Mouse (Mus musculus): Measurements from ENCODE around the gene Heatr6.

The Heatr6 gene

DNA sequence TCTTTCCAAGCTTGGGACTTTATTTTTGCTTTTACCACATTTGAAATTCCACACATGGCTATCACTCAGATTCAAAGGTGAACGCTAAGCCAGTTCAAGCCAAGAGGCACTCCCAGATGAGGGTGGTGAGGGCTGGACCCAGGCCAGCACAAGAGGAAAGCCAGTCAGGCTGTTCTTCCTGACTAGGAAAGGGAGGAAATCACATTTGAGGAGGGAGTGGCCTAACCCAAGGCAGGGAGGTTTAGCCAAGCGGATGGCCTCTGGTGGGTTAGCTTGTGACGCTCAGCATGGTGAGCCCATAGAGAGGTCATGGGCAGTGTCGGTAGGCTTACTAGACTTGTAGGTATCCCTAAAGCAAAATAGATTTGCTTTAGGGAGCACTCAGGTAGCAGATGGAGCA is 33.3 kb downstream of the Heatr6 start:
- Histone ChIP-seq H3K4me1 (replicated peaks; ENCODE audit: low read depth, low read length) (peaks cover 44% of the 10 kb centered on the region), H3K9me3 (ENCODE audit: low read length) (no peaks in the 10 kb centered on the region), H3K27me3 (ENCODE audit: insufficient read depth, low read length) (peaks cover 10% of the 10 kb centered on the region), H3K36me3 (ENCODE audit: insufficient read depth, low read length) (peaks cover 20% of the 10 kb centered on the region), H3K4me3 (replicated peaks; ENCODE audit: low read length) (0 out of 2 replicates have a peak overlapping the region, but pooled peaks have one; percentile 2)
- TF ChIP-seq NANOG (IDR thresholded peaks at IDR 0.05; ENCODE audit: borderline replicate concordance, low read length): no peak
- no peak for TF ChIP-seq CTCF (conservative IDR thresholded peaks at IDR 0.05; ENCODE audit: low read length)
- no peak for TF ChIP-seq POU5F1 (IDR thresholded peaks at IDR 0.05; ENCODE audit: borderline replicate concordance, low read length)

DNA sequence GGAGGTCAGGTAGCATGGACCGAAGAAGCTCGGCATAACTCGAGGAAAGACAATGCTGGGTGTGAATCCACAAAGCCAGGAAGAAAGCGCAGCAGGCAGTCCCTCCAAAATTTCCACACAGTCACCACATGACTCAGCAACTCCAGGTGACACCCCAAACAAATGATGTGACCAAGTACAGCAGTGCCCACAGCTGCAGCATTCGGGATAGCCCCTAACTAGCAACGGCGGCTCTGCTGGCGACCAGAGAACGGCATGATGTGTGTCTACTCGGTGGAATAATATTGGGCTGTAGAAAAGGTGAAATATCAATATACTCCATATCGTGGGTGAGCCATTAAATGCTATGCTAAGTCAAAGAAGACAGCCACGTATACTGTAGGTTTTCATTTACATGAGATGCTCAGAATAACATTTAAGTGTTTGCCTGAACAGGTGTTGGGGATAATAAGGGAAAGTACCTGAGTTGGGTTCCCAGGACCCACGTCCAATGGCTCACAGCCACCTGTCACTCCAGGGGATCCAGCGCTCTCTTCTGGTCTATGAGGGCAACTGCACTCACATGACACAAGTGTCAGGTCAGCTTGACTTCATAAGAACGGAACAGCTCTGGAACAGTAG is 34.0 kb downstream of the Heatr6 start:
- peaks cover 44% of the 10 kb centered on the region for H3K4me1 ChIP-seq (replicated peaks; ENCODE audit: low read depth, low read length)
- peaks cover 10% of the 10 kb centered on the region for H3K27me3 ChIP-seq (ENCODE audit: insufficient read depth, low read length)
- H3K4me3 ChIP-seq (replicated peaks; ENCODE audit: low read length): 0 out of 2 replicates have a peak overlapping the region, but pooled peaks have one; percentile 2
- peaks cover 14% of the 10 kb centered on the region for H3K36me3 ChIP-seq (ENCODE audit: insufficient read depth, low read length)
- TF ChIP-seq CTCF (conservative IDR thresholded peaks at IDR 0.05; ENCODE audit: low read length): peak; percentile 59
- TF ChIP-seq NANOG (IDR thresholded peaks at IDR 0.05; ENCODE audit: borderline replicate concordance, low read length): no peak
- no peak for TF ChIP-seq POU5F1 (IDR thresholded peaks at IDR 0.05; ENCODE audit: borderline replicate concordance, low read length)
- H3K9me3 ChIP-seq (ENCODE audit: low read length): no peaks in the 10 kb centered on the region; the same call in 1 of the 2 replicates

DNA sequence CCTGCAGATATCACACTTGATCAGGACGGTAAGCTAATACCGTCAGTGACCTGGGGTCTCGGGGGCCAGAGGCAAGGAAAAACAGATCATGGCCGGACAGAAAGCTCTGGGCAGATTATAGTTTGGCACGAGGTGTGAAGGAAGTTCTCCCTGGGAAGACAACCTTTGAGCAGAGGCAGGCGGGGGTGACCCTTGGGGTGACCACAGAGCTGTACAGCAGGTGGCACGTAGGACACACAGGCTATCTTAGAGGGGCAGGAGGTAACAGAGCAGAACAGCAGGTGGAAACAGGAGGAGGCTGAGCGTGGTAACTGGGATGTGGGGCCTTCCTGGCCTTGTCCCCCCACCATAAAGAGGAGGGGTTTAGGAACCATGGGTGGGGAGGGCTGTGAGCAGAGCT is 34.8 kb downstream of the Heatr6 start:
- H3K9me3 ChIP-seq (ENCODE audit: low read length): no peaks in the 10 kb centered on the region; the same call in 1 of the 2 replicates
- no peak overlapping the region for H3K4me3 ChIP-seq (replicated peaks; ENCODE audit: low read length)
- H3K4me1 ChIP-seq (replicated peaks; ENCODE audit: low read depth, low read length): peaks cover 42% of the 10 kb centered on the region
- H3K27me3 ChIP-seq (ENCODE audit: insufficient read depth, low read length): peaks cover 10% of the 10 kb centered on the region
- TF ChIP-seq CTCF (conservative IDR thresholded peaks at IDR 0.05; ENCODE audit: low read length): no peak
- no peak for TF ChIP-seq NANOG (IDR thresholded peaks at IDR 0.05; ENCODE audit: borderline replicate concordance, low read length)
- no peak for TF ChIP-seq POU5F1 (IDR thresholded peaks at IDR 0.05; ENCODE audit: borderline replicate concordance, low read length)
- peaks cover 6% of the 10 kb centered on the region for H3K36me3 ChIP-seq (ENCODE audit: insufficient read depth, low read length)

DNA sequence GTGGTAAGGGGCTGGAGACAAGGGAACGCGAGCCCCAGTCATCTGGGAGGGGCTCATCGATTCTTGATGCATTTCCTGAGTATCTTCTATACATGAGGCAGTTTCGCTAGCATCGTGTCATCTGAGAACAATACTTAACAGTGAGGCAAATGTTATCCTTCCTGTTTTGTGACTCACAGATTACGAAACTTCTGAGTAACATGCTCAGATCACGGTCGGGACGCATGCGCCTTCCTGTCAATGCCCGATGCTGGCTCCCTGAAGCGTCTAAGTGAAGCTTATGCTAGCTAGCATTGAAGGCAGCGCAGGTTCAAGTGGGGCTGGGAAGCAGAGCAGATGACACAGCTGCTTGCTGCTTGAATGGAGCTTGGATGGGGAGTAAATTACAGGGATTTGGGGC is 35.8 kb downstream of the Heatr6 start:
- Histone ChIP-seq H3K27me3 (ENCODE audit: insufficient read depth, low read length) (peaks cover 12% of the 10 kb centered on the region), H3K4me3 (replicated peaks; ENCODE audit: low read length) (no peak overlapping the region), H3K4me1 (replicated peaks; ENCODE audit: low read depth, low read length) (peaks cover 37% of the 10 kb centered on the region), H3K36me3 (ENCODE audit: insufficient read depth, low read length) (no peaks in the 10 kb centered on the region), H3K9me3 (ENCODE audit: low read length) (no peaks in the 10 kb centered on the region; the same call in 1 of the 2 replicates)
- no peak for TF ChIP-seq POU5F1 (IDR thresholded peaks at IDR 0.05; ENCODE audit: borderline replicate concordance, low read length)
- no peak for TF ChIP-seq CTCF (conservative IDR thresholded peaks at IDR 0.05; ENCODE audit: low read length)
- TF ChIP-seq NANOG (IDR thresholded peaks at IDR 0.05; ENCODE audit: borderline replicate concordance, low read length): no peak

DNA sequence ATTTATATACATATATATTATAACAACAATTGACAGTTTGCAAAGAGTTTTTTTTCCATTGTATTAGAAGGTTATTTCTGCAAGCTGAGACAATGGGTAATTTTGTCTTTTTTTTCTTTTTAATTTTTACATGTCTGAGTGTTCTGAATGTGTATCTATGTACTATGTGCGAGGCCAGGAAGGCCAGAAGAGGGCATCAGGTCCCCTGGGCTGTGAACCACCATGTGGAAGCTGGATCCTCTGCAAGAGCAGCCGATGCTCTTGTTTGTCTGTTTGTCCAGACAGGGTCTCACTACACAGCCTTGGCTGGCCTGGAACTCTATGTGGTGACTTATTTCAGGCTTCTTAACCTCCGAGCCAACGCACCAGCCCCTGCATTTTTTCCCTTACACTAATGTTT is 37.6 kb downstream of the Heatr6 start:
- no peak overlapping the region for H3K4me3 ChIP-seq (replicated peaks; ENCODE audit: low read length)
- TF ChIP-seq POU5F1 (IDR thresholded peaks at IDR 0.05; ENCODE audit: borderline replicate concordance, low read length): no peak
- no peak for TF ChIP-seq NANOG (IDR thresholded peaks at IDR 0.05; ENCODE audit: borderline replicate concordance, low read length)
- no peak for TF ChIP-seq CTCF (conservative IDR thresholded peaks at IDR 0.05; ENCODE audit: low read length)
- H3K27me3 ChIP-seq (ENCODE audit: insufficient read depth, low read length): peaks cover 18% of the 10 kb centered on the region
- H3K4me1 ChIP-seq (replicated peaks; ENCODE audit: low read depth, low read length): peaks cover 30% of the 10 kb centered on the region
- no peaks in the 10 kb centered on the region for H3K36me3 ChIP-seq (ENCODE audit: insufficient read depth, low read length)
- no peaks in the 10 kb centered on the region; the same call in 1 of the 2 replicates for H3K9me3 ChIP-seq (ENCODE audit: low read length)

DNA sequence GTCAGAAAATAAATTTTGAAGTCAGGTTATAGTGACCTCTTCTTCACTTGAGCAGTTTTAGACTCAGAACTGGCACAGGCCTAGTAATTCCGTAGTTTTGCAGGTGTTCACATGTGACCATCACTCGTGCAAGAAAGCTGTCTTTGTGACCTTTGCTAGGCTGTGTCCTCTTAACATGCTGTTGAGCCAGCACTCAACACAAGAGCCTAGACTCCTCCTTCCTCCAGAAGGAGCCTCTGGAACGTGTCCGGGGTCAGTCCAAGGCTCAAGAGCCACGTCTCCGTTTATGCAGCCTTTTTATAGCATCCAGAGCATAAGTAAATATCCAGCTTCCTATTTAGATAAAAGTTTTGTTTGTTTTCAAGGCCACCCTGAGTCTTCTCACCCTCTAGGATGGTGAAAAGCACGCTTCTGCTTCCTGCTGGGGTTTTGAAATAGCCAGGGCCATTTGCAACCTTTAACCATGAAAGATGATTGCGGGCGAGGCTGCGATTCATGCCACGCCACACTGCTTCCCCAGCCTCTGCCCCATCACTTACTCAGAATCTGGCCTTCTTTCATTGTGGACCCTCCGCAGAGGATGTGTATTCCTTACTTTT is 38.9 kb downstream of the Heatr6 start:
- H3K27me3 ChIP-seq (ENCODE audit: insufficient read depth, low read length): peaks cover 15% of the 10 kb centered on the region
- H3K4me3 ChIP-seq (replicated peaks; ENCODE audit: low read length): no peak overlapping the region

DNA sequence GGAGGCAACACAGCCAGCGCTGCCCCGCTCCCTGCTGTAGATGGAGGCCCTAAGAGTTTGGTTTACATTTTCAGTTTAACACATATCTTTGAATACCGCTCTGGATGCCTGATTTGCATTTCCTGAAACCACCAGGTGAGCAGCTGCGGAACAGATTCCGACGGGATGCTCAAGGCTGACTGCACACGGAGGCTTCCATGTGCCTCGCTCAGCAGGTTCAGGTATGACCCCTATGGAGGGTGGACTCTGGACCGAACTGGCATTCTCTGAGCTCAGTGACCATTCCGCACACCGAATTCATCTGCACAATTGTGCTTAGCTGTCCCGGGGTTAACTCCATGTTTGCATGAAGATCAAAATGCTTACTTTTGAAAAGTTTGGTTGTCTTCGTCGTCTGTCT is 39.8 kb downstream of the Heatr6 start:
- H3K36me3 ChIP-seq (ENCODE audit: insufficient read depth, low read length): no peaks in the 10 kb centered on the region
- H3K4me1 ChIP-seq (replicated peaks; ENCODE audit: low read depth, low read length): peaks cover 24% of the 10 kb centered on the region
- TF ChIP-seq NANOG (IDR thresholded peaks at IDR 0.05; ENCODE audit: borderline replicate concordance, low read length): no peak
- no peak for TF ChIP-seq POU5F1 (IDR thresholded peaks at IDR 0.05; ENCODE audit: borderline replicate concordance, low read length)
- no peak for TF ChIP-seq CTCF (conservative IDR thresholded peaks at IDR 0.05; ENCODE audit: low read length)
- H3K27me3 ChIP-seq (ENCODE audit: insufficient read depth, low read length): peaks cover 14% of the 10 kb centered on the region
- no peak overlapping the region for H3K4me3 ChIP-seq (replicated peaks; ENCODE audit: low read length)
- H3K9me3 ChIP-seq (ENCODE audit: low read length): no peaks in the 10 kb centered on the region; the same call in 1 of the 2 replicates

More for the DNA sequence above, 38.9 kb downstream of the Heatr6 start:
- TF ChIP-seq CTCF (conservative IDR thresholded peaks at IDR 0.05; ENCODE audit: low read length) (no peak), POU5F1 (IDR thresholded peaks at IDR 0.05; ENCODE audit: borderline replicate concordance, low read length) (no peak), NANOG (IDR thresholded peaks at IDR 0.05; ENCODE audit: borderline replicate concordance, low read length) (no peak)
- Histone ChIP-seq H3K36me3 (ENCODE audit: insufficient read depth, low read length) (no peaks in the 10 kb centered on the region), H3K4me1 (replicated peaks; ENCODE audit: low read depth, low read length) (peaks cover 27% of the 10 kb centered on the region), H3K9me3 (ENCODE audit: low read length) (no peaks in the 10 kb centered on the region; the same call in 1 of the 2 replicates)

DNA sequence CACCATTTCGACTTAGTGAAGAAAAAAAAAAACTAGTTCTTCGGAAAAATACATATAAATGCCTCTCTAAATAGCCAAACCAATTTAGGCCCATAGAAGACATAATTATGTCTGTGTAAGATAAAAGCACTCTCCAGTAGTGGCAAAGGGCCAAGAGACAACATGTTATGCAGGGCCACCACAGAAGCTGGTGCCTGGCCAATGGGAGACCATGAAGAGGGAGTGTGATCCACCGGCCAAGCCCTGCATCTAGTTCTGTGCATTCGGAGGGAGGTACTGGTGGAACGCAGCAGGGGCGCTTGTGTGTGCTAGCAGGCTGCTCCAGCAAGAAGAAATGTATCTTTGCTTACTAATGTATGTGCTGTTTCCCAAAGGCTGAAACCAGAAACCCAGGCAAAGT is 42.6 kb downstream of the Heatr6 start:
- H3K9me3 ChIP-seq (ENCODE audit: low read length): no peaks in the 10 kb centered on the region; the same call in 1 of the 2 replicates

More for the DNA sequence above, 42.6 kb downstream of the Heatr6 start:
- TF ChIP-seq NANOG (IDR thresholded peaks at IDR 0.05; ENCODE audit: borderline replicate concordance, low read length): no peak
- TF ChIP-seq CTCF (conservative IDR thresholded peaks at IDR 0.05; ENCODE audit: low read length): no peak
- no peak for TF ChIP-seq POU5F1 (IDR thresholded peaks at IDR 0.05; ENCODE audit: borderline replicate concordance, low read length)
- no peak overlapping the region for H3K4me3 ChIP-seq (replicated peaks; ENCODE audit: low read length)
- H3K36me3 ChIP-seq (ENCODE audit: insufficient read depth, low read length): no peaks in the 10 kb centered on the region
- H3K27me3 ChIP-seq (ENCODE audit: insufficient read depth, low read length): peaks cover 9% of the 10 kb centered on the region; the same call in 1 of the 2 replicates
- peaks cover 40% of the 10 kb centered on the region for H3K4me1 ChIP-seq (replicated peaks; ENCODE audit: low read depth, low read length)

All from E14TG2a.4 (cell line).